Mouse (Mus musculus) liver, postnatal 0 days (tissue): ENCODE results near the gene Spry1.

Source experiments
- CTCF ChIP-seq: sonication (generic); IDR thresholded peaks from 2 replicates; pipeline ENCODE4 v1.5.1; 2016; ENCODE audit warnings: antibody characterized with exemption, low read depth
- EP300 ChIP-seq: IDR thresholded peaks from 2 replicates; pipeline ENCODE4 v1.6.1; 2016; ENCODE audit warnings: antibody characterized with exemption, low read depth, mild to moderate bottlenecking

DNA sequence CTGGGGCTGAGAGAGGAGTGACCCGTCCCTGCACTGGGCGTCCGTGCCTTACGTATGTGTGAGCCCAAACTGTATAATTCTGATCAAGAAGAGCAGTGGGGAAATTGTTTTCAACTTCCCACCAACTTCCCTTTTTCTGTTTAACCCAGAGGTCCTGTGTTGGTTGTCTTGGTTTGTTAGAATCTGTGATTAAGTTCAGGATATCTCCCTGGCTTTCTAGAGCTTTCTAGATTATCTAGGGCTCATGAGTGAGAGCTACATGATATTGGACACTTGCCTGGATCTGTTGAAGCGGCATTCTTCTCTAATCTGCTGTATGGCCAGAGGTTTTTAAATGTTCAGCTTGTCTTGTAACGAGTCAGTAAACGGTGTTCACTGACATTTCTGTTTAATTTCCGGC is 53.8 kb downstream of the Spry1 start:
- TF ChIP-seq CTCF (no peak), EP300 (no peak)
